Mouse (Mus musculus) heart, embryonic 12.5 days (tissue): Measurements from ENCODE around the gene Olfr391-ps. TPM values are rescaled to one million over a fixed set of nuclear protein-coding genes. Genes with fewer than 3 reads are reported as not detected.

Experiments used
- ATAC-seq: fragments of 200-750 bp; cut with Nextera tagmentation; 2 replicates; pipeline ENCODE4 v1.8.0; 2017; ENCODE audit warnings: moderate TSS enrichment, moderate library complexity; ENCODE audit not compliant: insufficient number of reproducible peaks, low FRiP score
- H3K27ac ChIP-seq: fragments of 300-500 bp; sonication (generic); 2 replicates; pipeline ENCODE4 v1.5.1; 2016; ENCODE audit warnings: mild to moderate bottlenecking, moderate library complexity; ENCODE audit not compliant: poor library complexity, severe bottlenecking
- H3K27me3 ChIP-seq: fragments of 300-500 bp; sonication (generic); replicated peaks from 2 replicates; pipeline ENCODE4 v1.6.1; 2016; ENCODE audit warnings: mild to moderate bottlenecking, moderate library complexity
- H3K36me3 ChIP-seq: fragments of 300-500 bp; sonication (generic); 2 replicates; pipeline ENCODE4 v1.6.1; 2016; ENCODE audit warnings: mild to moderate bottlenecking, moderate library complexity
- H3K4me1 ChIP-seq: fragments of 300-500 bp; sonication (generic); replicated peaks from 2 replicates; pipeline ENCODE4 v1.6.1; 2016; ENCODE audit warnings: mild to moderate bottlenecking
- H3K4me2 ChIP-seq: fragments of 300-500 bp; sonication (generic); 2 replicates; pipeline ENCODE4 v1.6.1; 2016; ENCODE audit warnings: mild to moderate bottlenecking, moderate library complexity
- H3K4me3 ChIP-seq: fragments of 300-500 bp; sonication (generic); 2 replicates; pipeline ENCODE4 v1.5.1; 2016; ENCODE audit warnings: mild to moderate bottlenecking
- H3K9ac ChIP-seq: fragments of 300-500 bp; sonication (generic); 2 replicates; pipeline ENCODE4 v1.6.1; 2016; ENCODE audit warnings: mild to moderate bottlenecking, moderate library complexity
- H3K9me3 ChIP-seq: fragments of 300-500 bp; sonication (generic); replicated peaks from 2 replicates; pipeline ENCODE4 v1.6.1; 2016; ENCODE audit warnings: mild to moderate bottlenecking, moderate library complexity
- WGBS: fragments of 180-500 bp; shearing (Covaris S2); methylation state at CpG from one replicate; pipeline ENCODE4 v1.1.7; 2016; 5-methylcytosine and 5-hydroxymethylcytosine counted together
- polyA plus RNA-seq: library from polyadenylated mRNA; unstranded; fragments of >200 nt; fragmentation: Nextera tagmentation; extraction: Ambion mirVana; gene quantifications from 2 replicates; pipeline ENCODE4 v1.2.1, GENCODE M21; 2016

Gene Olfr391-ps
- not detected in 2 replicates for polyA plus RNA-seq

DNA sequence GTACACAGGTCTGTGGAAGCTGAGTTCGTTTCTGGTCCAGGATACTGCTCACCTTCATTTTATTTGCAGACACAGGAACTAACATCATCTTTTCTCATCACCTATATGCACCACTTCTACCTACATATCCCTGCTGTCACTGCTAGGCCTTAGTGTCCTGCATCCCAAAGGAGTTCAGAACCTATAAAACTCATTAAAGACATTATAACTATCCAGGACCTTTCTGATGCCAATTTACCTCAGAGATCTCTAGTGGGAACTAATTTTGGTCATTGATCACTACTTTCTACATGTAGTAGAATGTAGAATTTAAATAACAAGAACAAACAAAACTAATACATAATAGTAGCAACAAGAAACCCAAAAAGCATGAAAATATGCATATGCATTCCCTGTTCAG lies at the start of gene Olfr391-ps:
TSS of gene Olfr391-ps (minus strand) at position 101 of the 400 bp plus-strand sequence.
- H3K4me3 ChIP-seq, result no peak within 1 kb of the TSS
- 37% methylated on average over 1 of the region's 1 CpGs for WGBS
- no peak within 1 kb of the TSS for H3K4me2 ChIP-seq

DNA sequence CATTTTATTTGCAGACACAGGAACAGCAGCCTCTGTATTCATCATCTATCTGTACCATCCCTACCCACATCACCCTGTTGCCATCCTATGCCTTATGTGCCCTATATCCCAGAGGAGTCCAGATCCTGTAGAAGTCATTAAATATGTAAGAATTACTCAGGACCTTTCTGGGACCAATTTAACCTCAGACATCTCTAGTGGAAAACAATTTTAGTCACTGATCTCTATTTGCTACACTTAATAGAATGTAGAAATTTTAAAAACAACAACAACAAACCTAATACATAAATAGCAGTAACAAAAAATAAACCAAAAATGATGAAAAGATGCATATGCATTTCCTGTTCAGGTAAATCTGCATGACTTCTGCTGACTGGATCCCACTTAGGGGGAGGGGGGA lies 48.5 kb upstream of the Olfr391-ps start, which contains the start of gene Olfr393:
TSS of gene Olfr393 (minus strand) at position 101 of the 400 bp plus-strand sequence.
- Histone ChIP-seq H3K4me1 (no peaks in the 10 kb centered on the region), H3K27ac (no peak within 1 kb of the TSS), H3K4me2 (no peak within 1 kb of the TSS), H3K9ac (no peak within 1 kb of the TSS), H3K27me3 (no peaks in the 10 kb centered on the region), H3K36me3 (no peaks in the 10 kb centered on the region), H3K9me3 (peaks cover 7% of the 10 kb centered on the region), H3K4me3 (no peak within 1 kb of the TSS)
- no peak for ATAC-seq

More for the DNA sequence above, at the start of gene Olfr391-ps:
- Histone ChIP-seq H3K27me3 (no peaks in the 10 kb centered on the region), H3K9me3 (peaks cover 5% of the 10 kb centered on the region), H3K9ac (no peak within 1 kb of the TSS), H3K36me3 (no peaks in the 10 kb centered on the region), H3K4me1 (no peaks in the 10 kb centered on the region), H3K27ac (no peak within 1 kb of the TSS)
- ATAC-seq, result no peak

DNA sequence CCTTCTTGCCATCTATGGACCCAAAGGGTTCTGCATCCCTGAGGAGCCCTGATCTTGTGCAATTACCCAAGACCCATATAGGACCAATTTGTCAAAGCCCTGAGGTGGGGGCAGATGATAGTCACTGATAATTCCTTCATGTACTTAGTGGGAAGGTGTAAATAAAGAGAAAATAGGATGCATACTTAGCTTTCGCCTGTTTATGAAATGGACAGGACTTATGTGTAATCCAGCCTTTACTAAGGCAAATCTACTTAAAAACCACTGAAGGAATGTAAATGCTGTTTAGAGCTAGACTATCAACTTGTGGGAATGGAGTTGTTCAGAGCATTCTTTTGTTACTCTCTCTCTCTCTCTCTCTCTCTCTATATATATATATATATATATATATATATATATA lies 14.1 kb upstream of the Olfr391-ps start, which contains the start of gene Olfr392:
TSS of gene Olfr392 (minus strand) at position 101 of the 400 bp plus-strand sequence.
- Histone ChIP-seq H3K36me3 (no peaks in the 10 kb centered on the region), H3K27ac (no peak within 1 kb of the TSS), H3K9me3 (peaks cover 4% of the 10 kb centered on the region; the same call in 1 of the 2 replicates), H3K4me1 (no peaks in the 10 kb centered on the region), H3K9ac (no peak within 1 kb of the TSS), H3K4me3 (no peak within 1 kb of the TSS), H3K27me3 (no peaks in the 10 kb centered on the region), H3K4me2 (no peak within 1 kb of the TSS)
- ATAC-seq, result no peak
- WGBS, result 57% methylated on average over 1 of the region's 1 CpGs

DNA sequence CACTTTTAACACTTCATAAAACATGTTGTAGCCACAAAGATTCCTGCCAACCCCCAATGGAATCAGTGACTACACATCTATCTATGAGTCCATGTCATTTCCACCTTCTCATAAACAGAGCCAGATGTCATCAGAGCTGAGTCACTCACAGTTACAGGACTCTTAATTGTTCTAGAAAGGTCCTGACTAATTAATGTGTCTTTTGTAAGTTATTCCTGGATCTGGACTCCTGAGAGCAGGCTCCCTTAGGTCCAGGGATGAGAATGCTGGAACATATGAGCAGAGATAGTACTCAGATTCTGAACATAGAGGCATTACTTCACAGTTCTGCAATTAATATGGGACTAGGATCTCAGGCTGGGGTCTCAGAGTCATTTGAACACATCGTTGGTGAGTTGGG lies 20.2 kb downstream of the Olfr391-ps start, which contains the start of gene Olfr390:
TSS of gene Olfr390 (plus strand) at position 301 of the 400 bp plus-strand sequence.
- 69% methylated on average over 1 of the region's 1 CpGs for WGBS

DNA sequence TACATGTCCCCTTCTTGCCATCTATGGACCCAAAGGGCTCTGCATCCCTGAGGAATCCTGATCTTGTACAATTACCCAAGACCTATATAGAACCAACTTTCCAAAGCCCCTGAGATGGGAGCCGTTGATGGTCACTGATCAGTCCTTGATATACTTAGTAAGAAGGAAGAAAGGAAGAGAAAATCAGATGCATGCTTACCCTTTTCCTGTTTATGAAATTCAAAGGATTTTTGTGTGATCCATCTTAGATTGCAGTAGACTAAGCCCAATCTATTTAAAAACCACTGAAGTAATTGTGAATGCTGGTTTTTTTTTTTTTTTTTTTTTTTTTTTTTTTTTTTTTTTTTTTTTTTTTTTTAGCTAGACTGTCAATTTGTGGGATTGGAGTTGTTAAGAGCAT lies 22.2 kb downstream of the Olfr391-ps start, which contains the start of gene Olfr389:
TSS of gene Olfr389 (minus strand) at position 101 of the 400 bp plus-strand sequence.
- no peak for ATAC-seq

More for the DNA sequence above, 20.2 kb downstream of the Olfr391-ps start, which contains the start of gene Olfr390:
- Histone ChIP-seq H3K9ac (no peak within 1 kb of the TSS), H3K36me3 (no peaks in the 10 kb centered on the region), H3K4me3 (no peak within 1 kb of the TSS), H3K27ac (no peak within 1 kb of the TSS), H3K4me2 (no peak within 1 kb of the TSS), H3K9me3 (peaks cover 17% of the 10 kb centered on the region), H3K27me3 (no peaks in the 10 kb centered on the region), H3K4me1 (no peaks in the 10 kb centered on the region)
- no peak for ATAC-seq

DNA sequence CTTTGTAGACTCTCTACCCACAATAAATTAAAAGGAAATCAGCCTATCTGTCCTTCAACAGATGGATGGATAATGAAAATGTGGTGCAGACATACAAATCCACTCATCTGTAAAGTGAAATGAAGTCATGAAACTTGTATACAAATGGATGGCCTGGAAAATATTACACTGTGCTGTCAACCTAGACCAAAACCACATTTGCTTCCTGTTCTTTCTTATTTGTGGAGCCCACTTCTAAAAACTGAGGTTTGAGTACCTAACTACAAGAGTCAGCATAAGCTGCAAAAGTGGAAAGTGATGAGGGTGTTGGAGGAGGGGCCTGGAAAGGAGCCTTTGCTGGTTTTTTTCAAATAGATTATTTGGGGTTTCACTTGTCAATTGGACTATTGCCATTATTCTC lies 43.7 kb downstream of the Olfr391-ps start:
- no peaks in the 10 kb centered on the region for H3K4me1 ChIP-seq
- H3K4me3 ChIP-seq, result no peak overlapping the region
- H3K9me3 ChIP-seq, result peaks cover 28% of the 10 kb centered on the region
- H3K27me3 ChIP-seq, result no peaks in the 10 kb centered on the region
- no peak overlapping the region for H3K9ac ChIP-seq
- H3K27ac ChIP-seq, result no peak overlapping the region
- no peaks in the 10 kb centered on the region for H3K36me3 ChIP-seq
- ATAC-seq, result no peak
- no peak overlapping the region for H3K4me2 ChIP-seq

More for the DNA sequence above, 22.2 kb downstream of the Olfr391-ps start, which contains the start of gene Olfr389:
- Histone ChIP-seq H3K9ac (no peak within 1 kb of the TSS), H3K27me3 (no peaks in the 10 kb centered on the region), H3K4me2 (no peak within 1 kb of the TSS), H3K9me3 (0 out of 2 replicates have a peak, but pooled peaks cover 8% of the 10 kb centered on the region), H3K27ac (no peak within 1 kb of the TSS), H3K4me1 (no peaks in the 10 kb centered on the region), H3K4me3 (no peak within 1 kb of the TSS), H3K36me3 (no peaks in the 10 kb centered on the region)
- 83% methylated on average over 1 of the region's 1 CpGs for WGBS

Other genes with a start within 250 kb of the Olfr391-ps start
- gene Olfr385, start 210.0 kb downstream of the Olfr391-ps start, polyA plus RNA-seq, result not detected in 2 replicates
- gene Olfr384, start 204.5 kb downstream of the Olfr391-ps start, polyA plus RNA-seq, result not detected in 2 replicates
- not detected in 2 replicates for gene Zfp735, start 114.3 kb downstream of the Olfr391-ps start, polyA plus RNA-seq
- not detected in 2 replicates for gene Olfr389, start 22.3 kb downstream of the Olfr391-ps start, polyA plus RNA-seq
- gene Olfr390, start 20.1 kb downstream of the Olfr391-ps start, polyA plus RNA-seq, result not detected in 2 replicates
- gene Olfr392, start 14.0 kb upstream of the Olfr391-ps start, polyA plus RNA-seq, result not detected in 2 replicates
- not detected in 2 replicates for gene Olfr393, start 48.4 kb upstream of the Olfr391-ps start, polyA plus RNA-seq
- gene Olfr394, start 87.7 kb upstream of the Olfr391-ps start, polyA plus RNA-seq, result not detected in 2 replicates
- gene Olfr395, start 106.2 kb upstream of the Olfr391-ps start, polyA plus RNA-seq, result not detected in 2 replicates
- not detected in 2 replicates for gene Olfr23, start 133.6 kb upstream of the Olfr391-ps start, polyA plus RNA-seq
- not detected in 2 replicates for gene Olfr397, start 157.8 kb upstream of the Olfr391-ps start, polyA plus RNA-seq
- not detected in 2 replicates for gene Olfr398, start 187.4 kb upstream of the Olfr391-ps start, polyA plus RNA-seq